Mouse (Mus musculus) T-cell, adult 2 months (primary cell): ENCODE results near the gene Hoxd11.

Source experiments
- DNase-seq: peaks from one replicate; pipeline ENCODE4 v3.0.0; 2022; ENCODE audit warnings: low spot score

Hoxd11 gene

DNA sequence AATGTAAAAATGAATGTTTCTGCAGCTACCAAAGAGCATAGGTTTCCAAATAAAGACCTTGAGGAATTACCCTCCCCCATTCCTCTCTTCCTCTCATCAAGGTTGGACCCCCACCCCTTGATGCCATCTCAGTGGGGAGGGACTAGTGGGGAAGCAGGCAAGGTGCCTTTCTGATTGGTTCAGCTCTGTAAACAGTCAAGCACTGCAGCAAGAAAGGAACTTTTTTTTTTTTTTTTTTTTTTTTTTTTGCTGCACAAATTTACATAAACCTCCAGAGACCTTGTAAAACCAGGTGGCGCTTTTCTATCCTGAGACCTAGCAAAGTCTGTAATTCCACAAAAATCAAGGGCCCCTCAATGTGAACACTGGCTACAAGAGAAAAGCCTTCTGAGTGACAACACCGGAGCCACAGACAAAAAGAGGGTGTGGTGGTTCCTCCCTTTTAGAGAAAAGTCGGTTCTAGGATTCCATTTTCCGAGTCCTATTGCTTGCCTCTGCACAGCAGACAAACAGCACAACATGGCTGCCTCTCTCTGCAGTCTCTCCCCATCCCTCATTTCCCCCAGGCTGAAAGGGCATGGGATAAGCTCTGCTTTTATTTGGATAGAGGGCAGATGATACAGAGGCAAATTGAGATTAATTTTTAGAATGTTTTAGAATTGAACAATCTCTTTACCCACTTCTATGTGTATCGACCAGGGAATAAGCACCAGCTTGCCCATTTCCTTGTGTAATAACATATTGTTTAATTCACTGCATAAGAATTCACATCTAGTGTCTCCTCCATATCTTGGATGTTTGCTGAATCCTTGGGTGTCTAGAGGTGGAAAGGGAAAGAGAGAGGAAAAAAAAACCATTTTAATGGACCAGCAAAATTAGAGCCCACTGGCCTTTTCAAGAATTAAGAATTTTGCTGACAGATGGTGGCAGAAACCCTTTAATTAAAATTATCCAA lies 30.4 kb downstream of the Hoxd11 start:
- no peak for DNase-seq

DNA sequence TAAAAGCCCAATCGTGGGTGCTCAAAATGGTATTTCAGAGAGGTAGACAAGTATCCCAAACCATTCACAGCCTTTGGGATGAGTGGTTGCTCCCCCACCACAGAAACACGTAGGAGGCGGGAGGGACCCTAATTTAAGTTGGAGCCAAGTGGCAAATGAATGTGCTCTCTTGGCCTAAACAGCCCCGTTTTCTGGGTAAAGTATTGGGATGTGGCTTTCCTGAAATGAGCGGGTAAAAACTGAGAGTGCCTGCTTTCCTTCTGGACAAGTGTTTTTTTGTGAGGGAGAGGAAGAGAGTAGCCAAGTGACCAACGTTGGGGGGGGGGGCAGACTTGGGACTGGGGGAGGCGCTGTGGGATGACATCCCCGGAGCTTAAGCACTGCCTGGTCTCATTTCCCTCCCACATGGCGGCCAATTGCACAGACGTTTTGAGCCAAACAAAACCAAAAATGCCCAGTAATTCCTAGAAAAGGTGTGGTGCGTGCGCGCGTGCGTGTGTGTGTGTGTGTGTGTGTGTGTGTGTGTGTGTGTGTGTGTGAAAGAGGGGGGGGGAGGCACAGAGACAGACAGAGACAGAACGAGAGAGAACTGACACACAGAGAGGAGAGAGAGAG lies 31.7 kb downstream of the Hoxd11 start:
- DNase-seq = no peak

DNA sequence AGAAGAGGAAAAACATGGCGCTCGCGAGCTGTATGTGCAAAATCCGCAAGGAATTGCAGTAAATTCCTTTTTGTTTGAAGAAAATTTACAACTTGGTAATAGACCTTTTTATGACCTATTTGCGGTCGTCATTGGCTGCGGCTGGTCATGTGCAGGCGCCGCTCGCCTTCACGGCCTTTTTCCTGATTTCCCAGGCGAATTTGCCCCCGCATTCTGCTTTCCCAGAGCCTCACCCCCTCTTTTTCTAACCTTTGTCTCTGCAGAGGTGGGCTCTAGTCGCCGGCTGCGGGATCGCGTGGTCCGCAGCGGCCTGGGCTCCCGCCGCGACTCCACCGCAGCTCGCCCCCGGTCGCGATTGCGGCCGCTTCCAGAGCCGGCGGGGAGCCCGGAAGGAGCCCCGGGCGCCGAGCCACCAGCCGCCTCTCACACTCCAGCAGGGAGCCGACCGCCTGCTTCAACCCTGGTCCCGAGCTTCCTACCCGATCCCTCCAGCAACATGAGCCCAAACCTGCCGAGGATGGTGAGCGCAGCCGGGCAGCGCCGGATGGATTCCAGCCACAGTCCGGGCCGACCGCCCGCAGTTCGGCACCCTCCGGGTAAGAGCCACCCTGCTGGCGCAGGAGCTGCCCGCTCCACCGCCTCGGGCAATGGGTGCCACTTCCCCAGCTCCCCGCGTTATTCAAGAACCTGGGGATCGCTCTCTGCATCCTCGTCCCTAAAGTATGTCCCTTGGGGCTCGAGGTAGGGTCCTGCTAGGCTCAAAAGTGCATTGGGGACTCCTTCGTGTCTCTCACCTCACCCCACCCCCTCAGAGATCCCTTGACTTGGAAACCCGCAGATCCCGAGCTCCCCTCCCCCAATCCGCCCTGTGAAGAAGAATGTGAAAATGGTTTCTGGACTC lies 32.6 kb downstream of the Hoxd11 start, which contains the start of the genes Hoxd3 and Hoxd4:
TSS of gene Hoxd3 (plus strand) at position 207 of the 901 bp plus-strand sequence.
TSS of gene Hoxd4 (plus strand) at position 209 of the 901 bp plus-strand sequence.
- no peak for DNase-seq

DNA sequence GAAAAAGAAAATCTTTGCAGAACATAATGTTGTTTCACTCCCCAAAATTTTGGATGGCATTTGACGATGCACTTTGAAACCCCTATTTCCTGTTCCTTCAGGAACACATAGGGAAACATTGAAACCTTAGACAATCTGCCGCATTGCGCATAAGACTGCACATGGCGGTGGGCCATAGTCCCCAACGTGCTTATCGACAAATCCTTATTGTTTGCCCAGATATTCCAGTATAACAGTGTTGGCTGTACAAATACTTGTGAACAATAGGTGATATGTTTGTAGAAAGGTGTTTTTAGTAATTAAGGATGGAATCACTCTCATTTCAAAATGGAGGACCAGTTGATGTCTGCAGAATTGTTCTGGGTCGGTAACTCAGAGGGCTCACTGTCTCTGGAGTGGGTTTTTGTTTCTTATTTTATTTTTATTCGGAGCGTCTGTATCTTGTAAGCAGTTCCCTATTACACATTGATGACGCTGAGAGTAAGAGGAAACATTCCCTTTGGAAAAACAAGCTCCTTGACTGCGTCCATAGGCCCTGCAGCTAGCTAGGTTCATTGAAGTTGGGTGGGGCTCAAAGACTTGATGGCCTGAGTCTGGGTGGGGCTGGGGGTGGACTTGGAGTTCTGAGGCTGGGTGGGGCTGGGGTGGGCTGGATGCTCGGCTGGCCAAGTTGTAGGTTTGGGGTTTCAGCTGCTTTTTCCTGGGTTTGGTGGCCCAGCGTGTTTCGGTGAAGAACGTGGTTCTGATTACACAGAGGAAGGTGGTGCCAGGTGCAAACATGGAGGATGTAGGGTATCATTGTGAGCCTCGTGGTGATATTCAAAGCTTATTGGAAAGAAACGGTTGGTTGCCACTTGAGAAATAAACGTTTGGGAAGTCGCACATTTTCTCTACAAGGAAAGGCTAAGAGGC lies 34.1 kb downstream of the Hoxd11 start:
- no peak for DNase-seq

DNA sequence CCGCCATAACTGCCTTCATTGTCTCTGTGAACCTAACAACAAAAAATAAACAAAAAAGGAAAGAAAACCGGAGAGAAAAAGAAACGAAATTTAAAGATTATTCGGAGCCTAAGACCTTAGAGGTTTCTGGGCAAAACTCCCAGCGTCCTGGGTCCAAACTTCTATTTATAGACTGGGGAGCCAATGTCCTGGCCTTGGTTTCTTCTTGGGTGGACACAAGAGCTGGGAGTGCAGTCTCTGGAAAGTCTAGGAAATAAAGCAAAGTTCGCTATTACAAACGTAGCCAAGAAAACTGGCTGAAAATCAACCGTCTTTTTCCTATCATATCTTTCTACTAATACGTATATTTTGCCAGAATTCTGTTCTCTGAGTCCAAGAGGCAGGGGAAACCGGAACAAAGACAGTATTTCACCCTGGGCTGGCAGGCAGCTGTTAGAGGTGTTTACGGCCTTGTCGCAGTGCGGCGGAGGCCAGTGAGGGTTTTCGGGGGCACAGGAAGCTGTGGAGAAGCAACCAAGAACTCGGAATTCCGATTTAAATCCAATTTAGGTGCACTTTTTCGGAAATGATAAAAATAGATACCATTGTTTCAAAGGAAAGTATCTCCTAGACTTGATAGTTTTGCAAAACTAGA lies 34.9 kb downstream of the Hoxd11 start:
- no peak for DNase-seq

DNA sequence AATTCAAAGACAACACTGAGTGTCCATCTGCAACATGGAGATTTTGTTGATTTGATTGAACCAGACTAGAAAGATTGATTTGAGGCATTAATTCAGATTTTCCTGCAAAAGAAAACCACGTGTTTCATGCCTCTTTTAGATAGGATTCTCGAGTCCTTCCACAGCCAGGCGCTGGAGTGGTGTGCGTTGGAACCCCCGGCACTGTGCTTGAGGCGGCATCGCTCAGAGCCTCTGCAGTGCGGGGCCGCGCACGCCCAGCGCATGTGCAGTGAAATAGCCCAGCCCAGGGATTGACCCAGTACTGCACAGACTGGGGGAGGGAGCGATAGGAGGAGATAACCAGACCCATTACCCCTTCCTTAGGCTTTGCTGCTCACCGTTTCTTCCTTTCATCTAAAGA lies 35.5 kb downstream of the Hoxd11 start:
- no peak for DNase-seq

DNA sequence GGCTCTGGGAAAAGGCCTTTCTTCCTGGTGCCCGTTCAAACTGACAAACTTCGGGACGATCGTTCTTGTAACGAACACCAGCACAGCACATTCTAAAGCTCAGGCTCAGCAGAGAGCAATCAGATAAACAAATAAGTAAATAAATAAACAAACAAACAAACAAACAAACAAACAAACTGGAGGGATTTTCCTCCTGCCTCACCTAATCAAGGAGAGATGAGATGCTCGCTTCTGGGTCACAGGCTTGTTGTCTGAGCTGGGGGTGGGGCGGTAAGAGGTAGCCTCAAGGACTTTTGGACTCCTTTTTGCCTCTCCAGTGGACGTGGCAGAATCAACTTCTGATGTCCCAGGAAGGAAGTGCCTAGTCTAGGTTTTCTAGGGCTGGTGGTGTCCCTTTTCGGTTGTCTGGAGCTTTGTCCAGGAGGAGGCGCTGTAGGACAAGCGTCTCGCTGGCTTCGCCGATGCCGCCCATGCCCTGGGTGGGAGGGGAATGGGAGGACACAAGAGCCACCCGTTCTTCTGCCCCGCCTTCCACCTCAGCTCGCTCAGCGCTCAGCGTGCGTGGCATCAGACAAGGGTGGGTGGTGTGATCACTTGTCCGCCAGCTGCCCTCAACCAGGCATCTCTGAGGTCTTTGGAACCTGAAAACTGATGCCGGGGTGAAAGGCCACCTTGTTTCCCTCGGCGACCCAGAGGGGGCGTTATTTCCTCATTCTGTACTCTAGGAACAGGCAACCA lies 36.3 kb downstream of the Hoxd11 start:
- peak; percentile 83 for DNase-seq

DNA sequence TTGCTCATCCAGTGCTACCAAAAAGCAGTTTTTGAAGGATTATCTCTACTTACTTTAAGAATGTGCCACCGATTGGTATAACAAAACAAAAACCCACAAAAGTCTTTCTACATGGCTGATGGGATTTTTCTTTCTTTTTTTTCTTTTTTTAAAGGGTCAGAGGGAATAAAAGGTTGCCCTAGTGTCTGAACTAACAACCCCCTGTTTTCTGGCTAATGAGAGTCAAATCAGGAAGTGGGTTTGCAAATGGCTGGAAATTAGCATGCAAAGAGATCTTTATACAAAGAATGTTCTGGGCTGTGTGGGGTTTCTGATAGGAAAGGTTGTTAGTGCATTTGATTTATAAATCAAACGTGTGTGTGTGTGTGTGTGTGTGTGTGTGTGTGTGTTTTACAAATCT lies 41.0 kb downstream of the Hoxd11 start:
- no peak for DNase-seq

DNA sequence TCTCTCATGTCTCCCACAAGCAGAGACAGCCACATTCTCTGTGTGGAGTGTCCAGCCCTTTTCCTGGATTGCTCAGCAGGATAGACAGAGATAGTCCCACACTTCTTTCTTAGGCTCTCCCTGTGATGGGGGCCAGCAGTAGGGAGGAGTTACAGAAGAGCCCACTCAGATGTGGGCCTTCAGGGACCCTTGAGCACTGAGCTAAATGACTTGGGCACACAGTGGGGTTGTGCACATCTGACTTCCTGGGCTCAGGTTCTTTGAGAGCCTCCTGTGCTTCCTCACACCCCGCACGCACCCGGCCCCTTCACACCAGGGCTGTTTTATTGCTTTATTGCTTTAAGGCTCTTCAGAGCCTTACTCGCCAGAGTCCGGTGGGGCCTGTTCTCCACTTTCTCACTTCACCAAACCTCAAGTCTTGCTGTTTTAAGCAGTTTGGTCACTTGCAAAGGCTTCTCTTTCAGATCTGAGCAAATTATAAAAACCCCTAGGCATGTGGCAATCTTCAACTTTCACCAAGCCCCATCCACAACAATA lies 41.7 kb downstream of the Hoxd11 start:
- no peak for DNase-seq

DNA sequence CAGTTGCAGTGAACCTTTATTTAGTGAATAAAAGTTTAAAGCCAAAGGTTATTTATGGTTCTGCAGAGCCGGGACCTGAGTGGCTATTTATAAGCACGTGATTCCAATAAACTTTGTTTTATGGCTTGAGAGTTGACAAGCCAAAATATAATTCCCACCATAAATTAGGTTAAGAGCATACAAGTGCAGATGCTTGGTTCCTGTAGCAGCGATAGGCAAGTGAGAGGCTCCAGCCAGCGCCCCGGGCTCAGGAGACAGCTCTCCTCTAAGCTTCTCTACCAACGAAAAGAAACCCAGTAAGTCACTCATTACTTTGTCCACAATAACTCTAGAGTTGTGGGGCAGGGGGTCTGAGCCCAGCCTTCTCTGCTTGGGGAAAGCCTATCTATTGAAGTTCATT lies 42.5 kb downstream of the Hoxd11 start:
- no peak for DNase-seq

DNA sequence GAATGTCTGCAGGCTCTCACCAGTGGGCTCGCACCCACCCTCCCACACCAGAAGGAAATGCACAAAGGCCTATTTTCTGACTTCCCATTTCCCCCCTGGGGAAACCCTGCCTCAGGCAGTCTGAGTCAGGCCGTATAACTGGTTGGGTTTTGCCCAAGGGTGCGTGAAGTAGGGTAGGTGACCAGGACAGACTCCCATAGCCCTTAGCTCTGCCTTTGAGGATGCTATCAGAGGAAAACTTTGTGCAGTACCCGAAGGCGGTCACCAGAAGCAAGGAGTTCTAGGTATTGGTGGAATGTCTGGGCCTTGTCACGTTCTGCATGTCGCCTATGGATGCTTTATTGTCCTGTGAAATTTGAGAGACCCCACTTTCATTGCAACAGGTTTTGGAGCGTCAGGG lies 43.6 kb downstream of the Hoxd11 start:
- no peak for DNase-seq

DNA sequence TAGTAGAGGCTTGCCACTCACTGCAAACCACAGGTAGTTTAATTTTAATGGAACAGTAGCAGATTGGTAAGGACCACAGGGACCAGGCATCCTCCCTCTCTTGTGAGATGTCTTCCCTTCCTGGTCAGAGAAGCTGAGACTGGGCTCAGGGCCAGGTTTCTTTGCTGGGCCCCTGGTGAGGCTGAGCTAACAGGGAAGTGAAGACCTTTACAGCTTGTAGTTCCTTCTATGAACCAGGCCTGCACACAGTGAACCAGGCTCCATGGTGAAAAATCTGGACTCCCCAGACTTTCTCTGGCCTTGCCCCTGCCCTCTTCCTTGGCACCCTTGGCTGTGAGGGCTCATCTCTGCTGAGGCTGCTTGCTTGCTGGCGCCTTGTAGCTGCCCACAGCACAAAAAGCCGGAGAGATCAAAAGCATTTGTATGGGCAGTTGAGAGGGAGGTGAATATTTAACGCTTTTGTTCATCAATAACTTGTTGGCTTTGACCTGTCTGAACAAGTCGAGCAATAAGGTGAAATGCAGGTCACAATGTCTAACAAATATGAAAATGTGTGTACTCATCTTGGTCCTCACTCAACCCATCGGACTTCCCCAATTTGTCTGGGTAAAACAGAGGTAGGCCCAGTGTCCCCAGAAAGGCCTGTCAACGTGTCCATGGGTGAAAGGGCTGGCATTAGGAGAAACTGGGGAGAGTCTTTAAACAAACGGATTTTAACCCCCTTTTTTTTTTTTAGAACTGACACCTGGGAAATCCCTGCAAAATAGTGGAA lies 45.1 kb downstream of the Hoxd11 start:
- no peak for DNase-seq

DNA sequence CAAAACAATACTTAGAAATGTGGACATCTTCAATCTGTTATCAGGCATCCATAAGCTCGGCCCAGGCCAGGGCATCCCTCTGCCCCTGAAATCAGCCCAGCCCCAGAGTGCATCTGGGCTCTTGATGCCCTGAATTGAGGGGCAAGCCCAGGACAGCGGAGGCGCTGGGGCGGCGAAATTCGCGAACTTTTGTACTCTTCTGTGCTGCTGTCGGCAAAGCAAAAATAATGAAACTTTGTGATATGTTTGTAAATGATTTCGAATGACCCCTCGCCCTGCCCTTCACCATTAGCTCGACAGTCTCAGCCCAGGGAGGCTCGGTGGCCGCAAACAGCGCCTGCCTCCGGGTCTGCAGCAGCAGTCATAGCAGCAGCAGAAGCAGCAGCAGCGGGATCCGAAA lies 45.8 kb downstream of the Hoxd11 start:
- DNase-seq = no peak

DNA sequence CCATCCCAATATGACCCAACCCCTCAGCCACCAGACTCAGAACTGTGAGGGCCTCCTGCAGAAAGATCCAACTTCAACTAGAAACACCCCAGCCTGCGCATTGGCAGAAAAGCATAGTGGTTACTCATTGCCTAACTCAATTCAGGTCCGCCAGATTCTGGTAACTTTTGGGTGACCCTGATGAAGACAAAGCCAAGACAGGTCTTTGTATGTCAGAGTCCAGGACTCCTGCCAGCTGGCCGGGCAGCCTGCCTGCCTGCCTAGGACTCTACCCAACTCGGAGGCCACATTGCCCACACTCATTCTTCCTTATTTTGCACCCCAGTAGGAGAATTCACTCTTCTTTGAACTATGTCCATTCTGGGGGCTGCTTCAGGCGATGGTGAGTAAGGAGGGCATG lies 47.2 kb downstream of the Hoxd11 start, which contains the start of gene Gm28230:
TSS of gene Gm28230 (plus strand) at position 178 of the 400 bp plus-strand sequence.
- DNase-seq = no peak

DNA sequence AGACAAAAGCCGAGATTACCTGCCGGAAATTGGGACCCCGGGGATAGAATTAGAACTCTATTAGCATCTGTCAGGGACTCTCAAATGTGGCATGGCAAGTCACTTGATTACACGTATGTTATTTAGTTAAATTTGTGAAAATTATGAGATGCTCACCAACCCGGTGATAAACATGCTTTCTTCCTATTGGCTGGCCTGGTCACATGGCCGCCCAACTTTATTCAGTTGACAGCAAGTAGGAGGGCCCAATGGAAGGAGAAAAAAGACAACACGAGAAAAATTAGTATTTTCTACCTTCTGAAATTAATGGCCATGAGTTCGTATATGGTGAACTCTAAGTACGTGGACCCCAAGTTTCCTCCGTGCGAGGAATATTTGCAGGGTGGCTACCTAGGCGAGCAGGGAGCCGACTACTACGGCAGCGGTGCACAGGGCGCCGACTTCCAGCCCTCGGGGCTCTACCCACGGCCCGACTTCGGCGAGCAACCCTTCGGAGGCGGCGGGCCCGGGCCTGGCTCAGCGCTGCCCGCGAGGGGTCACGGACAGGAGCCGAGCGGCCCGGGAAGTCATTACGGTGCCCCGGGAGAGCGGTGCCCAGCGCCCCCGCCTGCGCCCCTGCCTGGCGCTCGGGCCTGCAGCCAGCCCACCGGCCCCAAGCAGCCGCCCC lies 47.7 kb downstream of the Hoxd11 start:
- no peak for DNase-seq

DNA sequence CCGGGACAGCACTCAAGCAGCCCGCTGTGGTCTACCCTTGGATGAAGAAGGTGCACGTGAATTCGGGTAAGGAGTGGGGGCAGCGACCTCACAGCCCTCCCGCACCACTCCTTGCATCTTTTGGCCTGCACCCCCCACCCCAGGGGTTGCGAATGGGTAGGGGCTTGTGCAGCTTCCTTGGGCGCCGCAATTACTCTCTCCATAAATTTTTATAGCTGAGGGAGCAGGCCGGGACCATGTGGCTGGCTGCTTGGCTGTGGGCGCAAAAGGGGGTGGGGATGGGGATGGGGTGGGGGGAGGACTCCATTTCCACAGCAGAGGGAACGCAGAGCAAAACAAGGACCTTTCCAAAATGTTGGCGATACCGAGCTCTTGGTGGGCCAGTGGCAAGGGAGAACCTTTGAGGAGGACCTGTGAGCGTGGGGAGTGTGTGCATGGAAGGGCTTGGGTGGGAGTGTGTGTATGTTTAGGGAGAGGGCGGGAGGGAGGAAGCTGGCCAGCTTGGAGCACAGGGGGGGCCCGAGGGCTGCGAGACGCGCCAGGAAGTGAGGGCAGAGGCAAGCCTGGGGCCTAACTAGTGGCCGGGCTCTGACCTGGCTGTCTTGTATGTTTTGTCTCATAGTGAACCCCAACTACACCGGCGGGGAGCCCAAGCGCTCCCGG lies 48.4 kb downstream of the Hoxd11 start:
- DNase-seq = no peak

DNA sequence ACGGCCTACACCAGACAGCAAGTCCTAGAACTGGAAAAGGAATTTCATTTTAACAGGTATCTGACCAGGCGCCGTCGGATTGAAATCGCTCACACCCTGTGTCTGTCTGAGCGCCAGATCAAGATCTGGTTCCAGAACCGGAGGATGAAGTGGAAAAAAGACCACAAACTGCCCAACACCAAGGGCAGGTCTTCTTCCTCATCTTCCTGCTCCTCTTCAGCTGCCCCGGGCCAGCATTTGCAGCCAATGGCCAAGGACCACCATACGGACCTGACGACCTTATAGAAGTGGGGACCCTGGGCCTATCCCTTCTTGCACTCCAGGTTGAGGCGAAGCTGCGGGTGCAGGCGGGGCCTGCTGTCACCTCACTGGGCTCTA lies 48.9 kb downstream of the Hoxd11 start:
- no peak for DNase-seq

DNA sequence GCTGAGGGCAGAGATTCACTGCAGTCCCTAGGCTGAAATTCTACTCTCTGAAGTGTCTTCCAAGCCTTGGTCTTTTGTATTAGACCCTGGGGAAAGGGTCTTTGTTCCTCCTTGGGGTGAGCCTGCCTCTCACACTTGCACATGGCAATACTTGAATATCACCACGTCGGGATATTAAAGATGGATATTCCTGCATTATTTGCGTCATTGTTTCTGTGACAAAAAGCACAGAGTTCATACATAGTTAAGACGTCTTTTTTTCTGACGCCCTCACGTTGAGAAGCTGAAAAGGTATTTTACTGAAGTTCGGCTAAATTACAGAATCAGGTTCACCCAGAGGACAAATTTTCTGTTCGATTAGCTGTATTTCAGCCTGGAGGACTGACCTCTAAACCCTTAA lies 51.0 kb downstream of the Hoxd11 start:
- no peak for DNase-seq
